8 mouse cellular contexts compared by ENCODE assay signal in the genomic region with DNA sequence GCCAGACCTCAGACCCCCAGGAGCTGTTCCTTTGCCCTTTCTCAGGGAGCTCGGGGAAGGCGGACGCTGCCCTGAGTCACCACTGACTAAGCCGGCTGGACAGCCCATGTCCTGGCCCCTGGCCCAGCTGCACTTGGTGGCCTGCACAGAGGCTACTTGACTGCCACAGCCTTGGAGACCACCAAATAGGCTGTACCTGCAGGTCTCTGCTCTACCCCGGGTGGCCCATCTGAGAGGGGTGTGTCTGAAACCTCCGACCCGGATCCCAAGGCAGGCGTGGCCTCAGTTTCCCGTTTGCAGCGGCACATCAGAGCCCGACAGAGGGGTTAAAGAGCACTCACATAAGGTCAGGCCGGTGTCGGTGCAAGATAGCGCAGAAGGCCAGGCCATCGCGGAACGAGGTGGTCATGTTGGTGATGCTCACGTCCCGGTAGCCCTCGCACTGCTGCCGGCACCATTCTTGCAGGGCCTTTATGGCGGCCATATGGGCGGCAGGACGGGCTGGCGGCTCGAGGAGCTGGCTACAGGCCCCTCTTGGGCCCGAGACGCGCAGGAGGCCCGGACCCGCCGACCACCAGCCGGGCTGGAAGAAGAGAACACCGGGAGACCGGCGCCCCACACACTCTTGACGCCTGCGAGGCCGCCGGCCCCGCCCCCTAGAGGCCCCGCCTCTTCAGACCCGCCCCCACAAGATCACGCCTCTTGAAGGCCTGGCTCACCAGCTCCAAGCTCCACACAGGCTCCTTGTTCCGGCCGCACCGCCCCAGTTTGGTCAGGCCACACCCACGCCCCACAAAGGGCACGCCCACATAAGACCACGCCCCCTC. TPM values are rescaled to one million over a fixed set of nuclear protein-coding genes. Genes with fewer than 3 reads are reported as not detected.
DNase-seq lines count a peak whose midpoint lies in the region; ATAC-seq lines count a peak whose summit lies in the region.

A gene (minus strand): TSS at position 660 of the 827 bp plus-strand sequence.

- H3K4me3 ChIP-seq in heart, embryonic 14.5 days (ENCODE audit: control insufficient read depth in 1 of 2, insufficient read depth in 1 of 2, low read depth in 1 of 2, low read length in 2 of 2): peak within 1 kb of the TSS; percentile 43
- H3K4me3 ChIP-seq in liver, embryonic 13.5 days (replicated peaks): peak within 1 kb of the TSS; percentile 86
- peak within 1 kb of the TSS; percentile 65 for H3K4me3 ChIP-seq in stomach, embryonic 16.5 days (replicated peaks; ENCODE audit: low read length)

- no peaks in the 10 kb centered on the region for H3K27me3 ChIP-seq in heart, embryonic 14.5 days (ENCODE audit: control insufficient read depth, insufficient read depth, low read length)
- H3K27me3 ChIP-seq in liver, embryonic 13.5 days: no peaks in the 10 kb centered on the region
- H3K27me3 ChIP-seq in stomach, embryonic 16.5 days (ENCODE audit: control insufficient read depth, insufficient read depth, low read length): no peaks in the 10 kb centered on the region

- H3K9me3 ChIP-seq in heart, embryonic 14.5 days (ENCODE audit: control insufficient read depth, low read length): no peaks in the 10 kb centered on the region
- H3K9me3 ChIP-seq in liver, embryonic 13.5 days (replicated peaks): no peaks in the 10 kb centered on the region
- H3K9me3 ChIP-seq in stomach, embryonic 16.5 days (replicated peaks; ENCODE audit: control insufficient read depth, low read length): no peaks in the 10 kb centered on the region

- peak within 1 kb of the TSS; percentile 82 for H3K4me2 ChIP-seq in heart, embryonic 14.5 days (ENCODE audit: low read length)
- peak within 1 kb of the TSS; percentile 100 for H3K4me2 ChIP-seq in liver, embryonic 13.5 days
- H3K4me2 ChIP-seq in stomach, embryonic 16.5 days (ENCODE audit: low read depth, low read length): peak within 1 kb of the TSS; percentile 100

- H3K36me3 ChIP-seq in heart, embryonic 14.5 days (ENCODE audit: control insufficient read depth, insufficient read depth, low read length): no peaks in the 10 kb centered on the region
- H3K36me3 ChIP-seq in liver, embryonic 13.5 days: peaks cover 9% of the 10 kb centered on the region; the same call in 1 of the 2 replicates
- no peaks in the 10 kb centered on the region for H3K36me3 ChIP-seq in stomach, embryonic 16.5 days (ENCODE audit: control insufficient read depth, insufficient read depth, low read length)

- peaks cover 20 to 21% of the 10 kb centered on the region in 2 experiments for H3K4me1 ChIP-seq in heart, embryonic 14.5 days (ENCODE audit: control insufficient read depth in 2 of 2, insufficient read depth in 2 of 2, low read length in 2 of 2)
- peaks cover 96% of the 10 kb centered on the region for H3K4me1 ChIP-seq in liver, embryonic 13.5 days (replicated peaks)
- H3K4me1 ChIP-seq in stomach, embryonic 16.5 days (ENCODE audit: control insufficient read depth, insufficient read depth, low read length): peaks cover 62% of the 10 kb centered on the region

- peak; percentile 98 for DNase-seq in c-Kit-negative CD71-positive TER-119-positive erythroid progenitor cells, embryonic 14.5 days (ENCODE audit: low read depth, low spot score)
- DNase-seq in fibroblast of lung, adult 2 months (ENCODE audit: low read depth): peak; percentile 94
- peak; percentile 98 for DNase-seq in kidney, postnatal 14 days
- DNase-seq in liver, embryonic 13.5 days: peak; percentile 100
- peak; percentile 94 for DNase-seq in neural tube, embryonic 10.5 days (ENCODE audit: extremely low spot score, low spot score)

- 5% methylated on average over 50 of the region's 50 CpGs for WGBS in heart, embryonic 14.5 days
- WGBS in liver, embryonic 13.5 days (ENCODE audit: insufficient replicate concordance): 2% methylated on average over 50 of the region's 50 CpGs
- WGBS in stomach, embryonic 16.5 days: 2% methylated on average over 46 of the region's 50 CpGs

- H3K27ac ChIP-seq in heart, embryonic 14.5 days (replicated peaks in 1 of 2; ENCODE audit: control insufficient read depth in 1 of 2, insufficient read depth in 1 of 2, low read depth in 2 of 2, low read length in 2 of 2): no peak within 1 kb of the TSS
- H3K27ac ChIP-seq in liver, embryonic 13.5 days: peak within 1 kb of the TSS; percentile 99
- H3K27ac ChIP-seq in stomach, embryonic 16.5 days (ENCODE audit: low read length): peak within 1 kb of the TSS; percentile 93

- peak; percentile 98 for ATAC-seq in CD4-positive, CD25-positive, alpha-beta regulatory T cell, adult 4 months
- ATAC-seq in heart, embryonic 14.5 days (ENCODE audit: insufficient number of reproducible peaks, insufficient read depth, low FRiP score, low read depth): peak; percentile 91
- peak; percentile 76 for ATAC-seq in liver, embryonic 13.5 days (ENCODE audit: low read depth)
- peak; percentile 93 for ATAC-seq in stomach, embryonic 16.5 days (ENCODE audit: insufficient read depth, low FRiP score)

- peak within 1 kb of the TSS; percentile 44; the same call in 1 of the 2 replicates for H3K9ac ChIP-seq in heart, embryonic 14.5 days (ENCODE audit: low read length)
- peak within 1 kb of the TSS; percentile 92 for H3K9ac ChIP-seq in liver, embryonic 13.5 days
- peak within 1 kb of the TSS; percentile 73 for H3K9ac ChIP-seq in stomach, embryonic 16.5 days (ENCODE audit: low read length)

RNA-seq across cellular contexts. Expression of the gene that starts here (rescaled TPM):
- polyA plus RNA-seq in CD4-positive, CD25-positive, alpha-beta regulatory T cell, adult 4 months (2017; shearing (Covaris generic)): not detected
- 0.96 and 1.3 TPM in 2 replicates for polyA plus RNA-seq in heart, embryonic 14.5 days (2014; fragmentation: Nextera tagmentation; extraction: Ambion mirVana)
- polyA plus RNA-seq in liver, embryonic 13.5 days (2015; fragmentation: Nextera tagmentation; extraction: Ambion mirVana): 9.8 and 12.1 TPM in 2 replicates
- polyA plus RNA-seq in stomach, embryonic 16.5 days (2015; fragmentation: Nextera tagmentation; extraction: Ambion mirVana): 9.3 and 9.5 TPM in 2 replicates

Comparison
In these comparisons a context has a peak if more than half of its experiments do, and no peak if none do; other contexts are left out.
1. Peak in ATAC-seq in CD4-positive, CD25-positive, alpha-beta regulatory T cell, adult 4 months; RNA of the gene not detected or under 1 TPM.
2. H3K27ac ChIP-seq: peak in liver, embryonic 13.5 days (single experiment) and stomach, embryonic 16.5 days (single experiment); none in heart, embryonic 14.5 days (0 of 2).
3. Peak in every context shown above with its lines, with median percentiles within 50 percentile points of each other: ATAC-seq, DNase-seq, H3K4me2 ChIP-seq, H3K4me3 ChIP-seq and H3K9ac ChIP-seq.